Mouse (Mus musculus) thymus, adult 18-20 months (tissue): ENCODE data around the gene Rgs6.

Experiments
- DNase-seq, 2 experiments: peaks; one replicate each; pipeline ENCODE4 v3.0.0; 2022; ENCODE audit warnings: mixed read lengths in 2 of 2

The Rgs6 gene

DNA sequence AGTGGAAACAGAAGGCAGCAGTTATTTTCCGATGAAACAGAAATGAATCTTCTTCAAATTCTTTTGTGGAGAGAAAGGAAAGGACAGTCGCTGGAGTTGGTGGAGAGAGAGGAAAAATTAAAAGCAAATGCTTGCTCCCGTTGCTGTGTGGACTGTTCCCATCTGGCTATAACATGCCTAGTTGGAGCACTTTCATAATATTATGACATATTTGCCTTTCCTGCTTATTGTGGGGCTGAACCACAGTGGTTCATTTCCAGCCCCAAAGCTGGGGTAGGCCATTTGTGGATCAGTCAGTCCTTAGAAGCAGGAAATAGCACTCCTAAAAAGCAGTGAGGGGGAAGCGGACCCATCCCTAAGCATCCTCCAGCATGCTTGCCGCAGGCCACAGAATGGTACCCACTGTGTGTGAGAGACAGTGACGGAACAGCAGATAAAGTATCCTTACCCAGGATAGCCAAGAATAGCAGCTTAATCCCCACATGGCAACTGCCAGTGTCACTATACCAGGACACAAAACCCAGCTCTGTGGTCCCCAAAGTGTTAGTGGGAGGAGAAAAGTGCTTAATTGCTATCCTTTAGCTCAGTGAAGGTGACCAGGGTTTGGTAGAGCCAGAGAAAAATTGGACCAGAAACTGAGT is 456.0 kb downstream of the Rgs6 start:
- no peak for DNase-seq

DNA sequence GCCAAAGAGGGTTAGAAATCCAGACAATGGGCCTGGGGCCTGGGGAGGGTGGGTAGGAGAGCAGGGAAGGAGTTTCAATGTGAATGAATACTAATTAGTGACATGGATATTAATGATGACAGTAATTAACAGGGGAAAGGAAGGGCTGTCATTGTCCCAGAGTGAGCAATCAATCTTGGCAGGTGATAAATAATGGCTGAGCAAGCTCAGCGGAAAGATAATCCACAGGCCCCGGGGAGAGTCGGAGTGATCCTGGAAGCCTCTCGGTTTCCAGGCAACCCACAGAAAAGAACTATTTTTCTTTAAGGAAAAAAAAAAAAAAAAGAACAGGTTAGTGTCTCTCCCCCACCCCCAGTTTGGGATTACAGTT is 456.5 kb downstream of the Rgs6 start:
- DNase-seq: no peak

DNA sequence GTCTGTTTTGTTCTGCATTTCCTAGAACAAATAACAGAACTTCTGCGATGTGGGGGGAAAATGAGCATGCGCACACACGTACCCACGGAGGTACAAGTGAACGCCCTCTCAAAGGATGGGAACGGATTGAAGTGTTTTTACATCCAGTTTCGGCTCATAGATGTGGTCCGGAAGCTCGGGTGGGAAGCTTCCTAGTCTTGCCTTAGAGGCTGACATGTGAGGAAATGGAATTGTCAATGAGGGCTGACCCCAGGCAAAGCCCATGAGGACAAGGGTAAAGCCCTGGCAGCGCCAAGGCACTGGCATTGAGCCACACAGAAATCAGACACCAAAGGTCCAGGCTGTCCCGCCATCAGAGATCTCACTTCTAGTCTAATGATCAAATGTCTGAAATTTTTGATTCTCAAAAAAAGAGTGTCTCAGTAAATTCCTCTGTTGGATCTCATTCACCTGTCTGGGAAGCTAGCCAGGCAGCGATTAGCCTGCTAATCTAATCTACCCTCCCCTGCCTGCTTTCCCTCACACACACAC is 457.0 kb downstream of the Rgs6 start:
- no peak for DNase-seq

GRCm38 (mm10) chr12:83046734-83047133 is 458.6 kb downstream of the Rgs6 start:
- no peak for DNase-seq

DNA sequence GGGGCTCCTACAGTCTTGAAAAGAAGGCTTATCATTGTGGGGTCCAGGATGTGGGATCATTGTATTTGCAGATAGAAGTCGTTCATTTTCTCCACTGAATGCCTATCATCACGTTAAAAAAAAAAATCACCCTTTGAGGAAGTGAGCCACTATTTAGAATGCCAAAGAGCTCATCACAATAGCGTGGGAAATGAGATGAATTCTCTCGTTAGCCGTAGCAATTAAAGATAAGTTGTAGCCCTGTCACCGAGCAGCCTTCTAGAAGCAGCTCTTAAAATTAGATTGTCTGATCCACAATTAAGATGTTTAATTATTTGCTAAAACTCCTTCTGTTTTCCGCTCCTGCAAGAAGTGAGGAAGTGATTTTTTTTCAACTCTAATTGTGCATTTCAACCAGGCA is 459.6 kb downstream of the Rgs6 start:
- no peak for DNase-seq

DNA sequence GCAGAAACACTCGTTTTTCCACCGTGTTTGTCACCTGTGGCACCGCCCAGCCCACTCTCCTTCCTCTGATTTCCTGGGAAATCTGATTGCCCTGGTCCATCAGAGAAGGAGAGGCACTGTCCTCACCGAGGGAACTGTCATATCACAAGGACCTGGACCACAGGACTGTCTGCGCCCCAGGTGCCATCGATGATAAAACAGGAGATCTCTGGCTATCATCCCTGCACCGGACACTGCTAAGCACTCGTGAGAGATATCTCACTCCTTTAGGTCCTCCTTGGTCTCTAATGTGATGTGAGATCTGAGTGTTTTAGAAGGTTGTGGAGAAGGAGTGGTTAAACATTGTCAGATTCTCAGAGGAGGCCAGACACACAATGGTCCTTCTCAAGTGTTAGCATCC is 462.4 kb downstream of the Rgs6 start:
- no peak for DNase-seq

DNA sequence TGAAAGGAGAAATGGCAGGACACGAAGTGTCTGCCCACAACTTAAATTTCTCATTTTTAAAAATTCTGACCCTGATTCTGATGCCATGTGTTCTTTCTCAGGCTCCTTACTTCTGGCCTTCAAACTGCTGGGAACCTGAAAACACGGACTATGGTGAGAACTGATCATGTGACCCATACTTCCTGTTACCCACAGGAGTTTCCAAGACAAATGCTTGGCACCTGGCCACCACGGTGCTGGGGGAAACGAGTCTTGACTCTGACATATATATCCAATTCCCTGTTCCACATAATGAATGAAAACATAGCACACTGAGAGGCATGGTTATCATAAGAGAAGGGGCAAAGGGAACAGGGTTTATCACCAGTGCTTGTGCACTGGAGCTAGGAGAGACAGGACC is 464.3 kb downstream of the Rgs6 start:
- no peak for DNase-seq

- DNase-seq: no peak
These were observed 467.6 kb downstream of the Rgs6 start for GRCm38 (mm10) chr12:83055690-83056089.

- DNase-seq: no peak
These were observed 478.3 kb downstream of the Rgs6 start for GRCm38 (mm10) chr12:83066426-83066825.

- no peak for DNase-seq
These were observed 482.8 kb downstream of the Rgs6 start for GRCm38 (mm10) chr12:83070848-83071247.

GRCm38 (mm10) chr12:83072181-83072887 is 484.2 kb downstream of the Rgs6 start:
- DNase-seq: no peak

DNA sequence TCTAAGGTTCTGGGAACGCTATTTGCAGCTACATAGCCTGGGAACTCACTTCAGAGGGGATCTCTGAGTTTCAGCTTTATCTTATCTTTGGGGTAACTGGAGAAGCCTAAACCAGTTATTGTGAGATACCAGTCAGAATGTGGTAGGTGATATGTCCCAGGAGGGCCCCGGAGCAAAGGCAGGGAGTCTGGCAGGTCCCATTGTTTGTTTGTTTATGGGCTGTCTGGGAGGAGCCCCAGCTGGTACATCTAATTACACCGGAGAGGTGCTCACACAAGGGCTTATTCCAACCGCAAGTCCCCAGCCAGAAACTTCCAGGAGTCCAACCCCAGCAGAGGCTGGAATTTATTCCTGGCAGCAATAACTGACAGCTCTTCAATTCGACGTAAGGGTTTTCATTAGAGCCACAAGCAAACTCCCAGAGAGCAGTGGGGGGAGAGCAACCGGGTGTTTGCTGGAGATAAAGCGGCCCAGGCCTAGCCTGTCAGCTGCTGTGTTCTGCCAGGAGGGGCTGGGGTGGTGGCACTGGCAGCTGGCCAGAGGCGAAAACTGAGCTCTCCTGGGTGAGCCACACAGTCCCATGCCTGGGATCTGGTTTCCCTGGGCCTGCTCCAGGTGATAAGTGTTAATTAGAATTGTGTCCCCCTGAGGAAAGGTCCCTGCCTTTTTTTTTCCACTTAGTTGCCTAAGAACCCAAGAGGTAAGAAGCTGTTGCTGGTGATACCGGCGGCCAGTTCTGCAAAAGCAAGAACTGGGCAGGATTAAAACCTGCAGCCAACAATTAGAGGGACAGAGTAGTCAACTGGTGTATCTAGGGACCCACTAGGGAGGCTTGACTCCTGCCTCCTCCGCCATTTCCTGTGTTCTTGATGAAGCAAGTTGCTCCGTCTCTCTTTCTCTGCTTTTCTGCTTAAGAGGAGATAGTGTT is 485.1 kb downstream of the Rgs6 start:
- no peak for DNase-seq

GRCm38 (mm10) chr12:83073879-83074368 is 485.8 kb downstream of the Rgs6 start:
- no peak for DNase-seq

GRCm38 (mm10) chr12:83076179-83076578 is 488.1 kb downstream of the Rgs6 start:
- DNase-seq: no peak

- DNase-seq: no peak
These were observed 489.4 kb downstream of the Rgs6 start for GRCm38 (mm10) chr12:83077486-83077885.

DNA sequence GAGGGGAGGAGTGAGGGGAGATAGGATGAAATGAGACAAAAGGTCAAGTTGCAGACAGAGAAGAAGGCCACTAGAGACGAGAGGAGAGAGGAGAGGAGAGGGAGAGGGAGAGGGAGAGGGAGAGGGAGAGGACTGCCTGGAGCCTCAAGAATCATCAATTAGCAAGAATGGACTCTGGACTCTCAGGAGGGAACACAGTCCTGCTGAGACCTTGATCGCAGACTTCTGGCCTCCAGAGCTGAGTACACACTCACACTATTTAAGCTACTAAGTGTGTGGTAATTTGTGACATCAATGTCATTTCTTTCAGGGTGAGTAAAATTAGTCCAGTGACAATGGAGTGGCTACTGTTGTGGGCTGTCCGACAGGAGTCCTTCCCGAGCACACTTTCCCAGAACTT is 495.3 kb downstream of the Rgs6 start:
- no peak for DNase-seq

- no peak for DNase-seq
These were observed 496.5 kb downstream of the Rgs6 start for GRCm38 (mm10) chr12:83084614-83085013.

DNA sequence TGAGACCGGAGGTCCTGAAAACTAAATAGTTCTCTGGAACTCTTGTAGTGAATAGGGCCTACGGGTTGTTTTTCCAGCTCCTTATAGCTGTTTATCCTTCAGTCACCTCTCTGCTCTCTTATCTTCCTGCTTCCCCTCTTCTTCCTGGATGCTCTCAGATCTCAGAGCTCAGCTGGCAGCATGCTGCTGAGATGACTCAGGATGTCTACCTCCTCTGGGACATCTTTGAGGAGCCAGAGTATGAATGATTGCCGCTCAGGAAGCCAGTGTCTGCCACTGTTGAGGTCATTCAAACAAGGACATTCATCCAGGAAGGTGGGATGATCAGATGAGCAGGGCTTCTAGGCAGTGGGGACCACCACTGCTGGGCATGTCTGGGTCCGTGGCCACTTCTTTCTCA is 498.9 kb downstream of the Rgs6 start:
- DNase-seq: no peak

DNA sequence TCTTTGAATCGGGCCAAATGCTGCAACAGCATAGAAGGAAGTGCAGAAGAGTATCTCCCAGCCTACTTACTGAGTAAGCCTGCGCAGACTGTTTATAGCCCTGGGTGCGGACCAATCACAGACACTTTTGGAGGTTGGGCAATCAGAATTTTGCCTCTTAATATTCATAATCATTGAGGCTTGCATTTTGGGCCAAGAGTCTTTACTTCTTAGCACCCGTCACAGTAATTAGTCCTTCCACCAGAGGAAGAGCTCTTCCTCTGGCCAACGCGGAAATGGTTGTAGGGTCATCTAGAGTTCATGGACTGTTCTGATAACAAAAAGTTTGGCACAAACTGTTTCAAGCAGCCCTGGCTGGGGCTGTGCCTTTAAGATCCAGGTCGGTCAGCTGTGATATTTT is 499.5 kb downstream of the Rgs6 start:
- DNase-seq: no peak

DNA sequence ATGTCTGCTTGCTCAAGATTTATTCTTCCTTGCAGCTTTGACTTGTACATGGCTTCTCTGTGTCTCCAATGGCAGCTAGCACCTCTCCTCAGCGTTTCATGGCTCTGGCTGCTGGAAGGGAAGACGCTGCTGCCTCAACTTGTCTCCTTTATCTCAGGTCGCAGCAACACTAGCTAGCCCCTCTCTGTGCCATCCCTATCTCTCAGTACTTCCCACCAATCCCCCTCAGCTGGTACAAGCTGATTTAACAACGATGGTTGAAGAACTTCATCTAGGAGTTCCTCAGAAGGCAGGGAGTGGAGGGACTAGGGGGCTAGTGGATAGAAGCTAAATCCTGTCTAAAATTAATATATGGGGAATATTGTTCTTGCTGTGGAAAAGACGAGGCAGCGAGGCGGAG is 503.9 kb downstream of the Rgs6 start:
- DNase-seq: no peak

- no peak for DNase-seq
These were observed 509.7 kb downstream of the Rgs6 start for GRCm38 (mm10) chr12:83097787-83098186.

GRCm38 (mm10) chr12:83098646-83099371 is 510.7 kb downstream of the Rgs6 start:
- DNase-seq: no peak

DNA sequence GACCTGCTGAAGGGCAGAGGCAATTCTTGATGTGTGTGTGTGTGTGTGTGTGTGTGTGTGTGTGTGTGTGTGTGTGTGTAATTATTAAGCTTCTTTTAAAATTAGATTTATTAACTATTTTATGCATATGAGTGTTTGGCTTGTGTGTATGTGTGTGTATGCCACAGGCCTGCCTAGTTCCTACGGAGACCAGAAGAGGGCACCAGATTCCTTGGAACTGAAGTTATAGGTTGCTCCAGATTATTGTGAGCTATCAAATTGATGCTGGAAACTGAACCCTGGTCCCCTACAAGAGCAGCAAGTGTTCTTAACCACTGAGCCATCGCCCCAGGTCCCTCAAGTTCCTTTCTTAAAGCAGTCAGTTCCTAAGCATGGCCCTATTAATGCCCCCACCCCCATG is 511.8 kb downstream of the Rgs6 start:
- no peak for DNase-seq
